Mouse (Mus musculus) stomach, embryonic 15.5 days (tissue): ENCODE data around the gene Abca7. TPM values are rescaled to one million over a fixed set of nuclear protein-coding genes. Genes with fewer than 3 reads are reported as not detected.
A peak's percentile ranks its signal among the peaks of the same experiment; 100 is the strongest.
"Not testable (repeated sequence)": the region's sequence is repeated elsewhere in the genome, so short reads cannot be mapped to it uniquely, and the experiment has no call there.

Source experiments
- ATAC-seq: fragments of 200-750 bp; cut with Nextera tagmentation; 2 replicates; pipeline ENCODE4 v1.8.0; 2017; ENCODE audit warnings: low read depth, moderate number of reproducible peaks, moderate TSS enrichment; ENCODE audit not compliant: insufficient read depth, low FRiP score
- H3K27ac ChIP-seq: fragments of 300-500 bp; sonication (generic); 2 replicates; pipeline ENCODE4 v1.5.1; 2015; ENCODE audit warnings: mild to moderate bottlenecking, inconsistent platforms
- H3K27me3 ChIP-seq: fragments of 300-500 bp; sonication (generic); replicated peaks from 2 replicates; pipeline ENCODE4 v1.6.1; 2015; ENCODE audit warnings: inconsistent platforms
- H3K36me3 ChIP-seq: fragments of 300-500 bp; sonication (generic); 2 replicates; pipeline ENCODE4 v1.6.1; 2015; ENCODE audit warnings: inconsistent platforms
- H3K4me1 ChIP-seq: fragments of 300-500 bp; sonication (generic); 2 replicates; pipeline ENCODE4 v1.6.1; 2015; ENCODE audit warnings: inconsistent platforms
- H3K4me2 ChIP-seq: fragments of 300-500 bp; sonication (generic); 2 replicates; pipeline ENCODE4 v1.6.1; 2015; ENCODE audit warnings: mild to moderate bottlenecking, inconsistent platforms
- H3K4me3 ChIP-seq: fragments of 300-500 bp; sonication (generic); replicated peaks from 2 replicates; pipeline ENCODE4 v1.5.1; 2015; ENCODE audit warnings: inconsistent platforms
- H3K9ac ChIP-seq: fragments of 300-500 bp; sonication (generic); 2 replicates; pipeline ENCODE4 v1.6.1; 2015; ENCODE audit warnings: inconsistent platforms
- H3K9me3 ChIP-seq: fragments of 300-500 bp; sonication (generic); 2 replicates; pipeline ENCODE4 v1.6.1; 2016; ENCODE audit warnings: inconsistent platforms
- WGBS: fragments of 180-500 bp; shearing (Covaris S2); methylation state at CpG from one replicate; pipeline ENCODE4 v1.1.7; 2015; 5-methylcytosine and 5-hydroxymethylcytosine counted together
- polyA plus RNA-seq: library from polyadenylated mRNA; unstranded; fragments of >200 nt; fragmentation: Nextera tagmentation; extraction: Ambion mirVana; gene quantifications from 2 replicates; pipeline ENCODE4 v1.2.1, GENCODE M21; 2015

Abca7 gene
- polyA plus RNA-seq, 1 experiment from 2014 or later = 4.8 TPM

- WGBS = 43% methylated on average over 14 of the region's 14 CpGs
- H3K4me1 ChIP-seq = peaks cover 31% of the 10 kb centered on the region
- H3K27me3 ChIP-seq = no peaks in the 10 kb centered on the region
- peaks cover 5% of the 10 kb centered on the region; the same call in 1 of the 2 replicates for H3K36me3 ChIP-seq
- peak overlapping the region; percentile 1; the same call in 1 of the 2 replicates for H3K4me2 ChIP-seq
- H3K9me3 ChIP-seq = no peaks in the 10 kb centered on the region
- H3K27ac ChIP-seq = peak overlapping the region; percentile 82
- no peak overlapping the region for H3K9ac ChIP-seq
- ATAC-seq = no peak
- H3K4me3 ChIP-seq = no peak overlapping the region
These were observed 55.5 kb downstream of the Abca7 start for GRCm38 (mm10) chr10:80051618-80052373.

- H3K4me3 ChIP-seq = no peak overlapping the region
- no peak overlapping the region for H3K9ac ChIP-seq
- peak overlapping the region; percentile 1; the same call in 1 of the 2 replicates for H3K4me2 ChIP-seq
- H3K36me3 ChIP-seq = peaks cover 11% of the 10 kb centered on the region
- H3K27me3 ChIP-seq = no peaks in the 10 kb centered on the region
- WGBS = 79% methylated on average over 5 of the region's 5 CpGs
- peak overlapping the region; percentile 82 for H3K27ac ChIP-seq
- H3K9me3 ChIP-seq = no peaks in the 10 kb centered on the region
- peaks cover 31% of the 10 kb centered on the region for H3K4me1 ChIP-seq
- ATAC-seq = no peak
These were observed 56.1 kb downstream of the Abca7 start for GRCm38 (mm10) chr10:80052374-80052764.

GRCm38 (mm10) chr10:80053259-80053780, 57.0 kb downstream of the Abca7 start:
- H3K27ac ChIP-seq = peak overlapping the region; percentile 98
- peak overlapping the region; percentile 81 for H3K4me3 ChIP-seq
- H3K9ac ChIP-seq = peak overlapping the region; percentile 94
- under 1% methylated on average over 47 of the region's 47 CpGs for WGBS
- ATAC-seq = peak; percentile 95
- H3K4me2 ChIP-seq = peak overlapping the region; percentile 77
- H3K4me1 ChIP-seq = peaks cover 31% of the 10 kb centered on the region
- H3K27me3 ChIP-seq = no peaks in the 10 kb centered on the region
- no peaks in the 10 kb centered on the region for H3K9me3 ChIP-seq
- H3K36me3 ChIP-seq = peaks cover 21% of the 10 kb centered on the region

- peak overlapping the region; percentile 98 for H3K27ac ChIP-seq
- H3K4me1 ChIP-seq = peaks cover 28% of the 10 kb centered on the region
- H3K27me3 ChIP-seq = no peaks in the 10 kb centered on the region
- ATAC-seq = peak; percentile 30
- WGBS = under 1% methylated on average over 73 of the region's 77 CpGs
- peak overlapping the region; percentile 77 for H3K4me2 ChIP-seq
- H3K9ac ChIP-seq = peak overlapping the region; percentile 94
- H3K36me3 ChIP-seq = peaks cover 26% of the 10 kb centered on the region
- H3K9me3 ChIP-seq = no peaks in the 10 kb centered on the region
- peak overlapping the region; percentile 81 for H3K4me3 ChIP-seq
These were observed 57.8 kb downstream of the Abca7 start for GRCm38 (mm10) chr10:80053831-80054815.

- Histone ChIP-seq H3K36me3 (peaks cover 29% of the 10 kb centered on the region), H3K4me2 (peak overlapping the region; percentile 77), H3K4me3 (peak overlapping the region; percentile 81), H3K4me1 (peaks cover 28% of the 10 kb centered on the region)
- not testable (repeated sequence) for H3K9me3 ChIP-seq, H3K9ac ChIP-seq, H3K27ac ChIP-seq, ATAC-seq, H3K27me3 ChIP-seq
- WGBS = 18% methylated on average over 3 of the region's 3 CpGs
These were observed 58.6 kb downstream of the Abca7 start for GRCm38 (mm10) chr10:80054911-80055310.

- Histone ChIP-seq H3K4me1 (peaks cover 28% of the 10 kb centered on the region), H3K36me3 (peaks cover 29% of the 10 kb centered on the region), H3K4me2 (peak overlapping the region; percentile 77), H3K9me3 (no peaks in the 10 kb centered on the region), H3K9ac (no peak overlapping the region), H3K27ac (peak overlapping the region; percentile 18), H3K27me3 (no peaks in the 10 kb centered on the region), H3K4me3 (peak overlapping the region; percentile 81)
- ATAC-seq = no peak
- 70% methylated on average over 5 of the region's 5 CpGs for WGBS
These were observed 59.1 kb downstream of the Abca7 start for GRCm38 (mm10) chr10:80055364-80055763.

- H3K9ac ChIP-seq = no peak overlapping the region
- H3K9me3 ChIP-seq = no peaks in the 10 kb centered on the region
- no peak for ATAC-seq
- H3K4me3 ChIP-seq = no peak overlapping the region
- no peaks in the 10 kb centered on the region for H3K27me3 ChIP-seq
- peaks cover 29% of the 10 kb centered on the region for H3K36me3 ChIP-seq
- peaks cover 28% of the 10 kb centered on the region for H3K4me1 ChIP-seq
- H3K4me2 ChIP-seq = no peak overlapping the region
- peak overlapping the region; percentile 18; the same call in 1 of the 2 replicates for H3K27ac ChIP-seq
- 68% methylated on average over 10 of the region's 10 CpGs for WGBS
These were observed 59.6 kb downstream of the Abca7 start for GRCm38 (mm10) chr10:80055891-80056290.

GRCm38 (mm10) chr10:80056506-80056905, 60.2 kb downstream of the Abca7 start:
- no peak overlapping the region for H3K9ac ChIP-seq
- H3K9me3 ChIP-seq = no peaks in the 10 kb centered on the region
- H3K4me1 ChIP-seq = peaks cover 25% of the 10 kb centered on the region
- WGBS = 83% methylated on average over 4 of the region's 4 CpGs
- no peak for ATAC-seq
- H3K4me3 ChIP-seq = no peak overlapping the region
- H3K27ac ChIP-seq = no peak overlapping the region
- no peaks in the 10 kb centered on the region for H3K27me3 ChIP-seq
- H3K36me3 ChIP-seq = peaks cover 29% of the 10 kb centered on the region
- H3K4me2 ChIP-seq = no peak overlapping the region

GRCm38 (mm10) chr10:80056976-80057682, 60.8 kb downstream of the Abca7 start:
- H3K4me2 ChIP-seq = no peak overlapping the region
- H3K9me3 ChIP-seq = no peaks in the 10 kb centered on the region
- H3K4me3 ChIP-seq = no peak overlapping the region
- H3K4me1 ChIP-seq = peaks cover 22% of the 10 kb centered on the region
- H3K27ac ChIP-seq = no peak overlapping the region
- no peak for ATAC-seq
- no peak overlapping the region for H3K9ac ChIP-seq
- H3K36me3 ChIP-seq = peaks cover 31% of the 10 kb centered on the region
- WGBS = 88% methylated on average over 27 of the region's 27 CpGs
- no peaks in the 10 kb centered on the region for H3K27me3 ChIP-seq

GRCm38 (mm10) chr10:80057683-80058326, 61.5 kb downstream of the Abca7 start:
- peaks cover 37% of the 10 kb centered on the region for H3K36me3 ChIP-seq
- WGBS = 80% methylated on average over 30 of the region's 30 CpGs
- ATAC-seq = no peak
- H3K9ac ChIP-seq = no peak overlapping the region
- H3K9me3 ChIP-seq = no peaks in the 10 kb centered on the region
- peaks cover 16% of the 10 kb centered on the region for H3K4me1 ChIP-seq
- H3K4me3 ChIP-seq = no peak overlapping the region
- no peak overlapping the region for H3K27ac ChIP-seq
- no peaks in the 10 kb centered on the region for H3K27me3 ChIP-seq
- no peak overlapping the region for H3K4me2 ChIP-seq

- Histone ChIP-seq H3K36me3 (peaks cover 35% of the 10 kb centered on the region), H3K9ac (no peak overlapping the region), H3K4me2 (no peak overlapping the region), H3K27me3 (no peaks in the 10 kb centered on the region), H3K9me3 (no peaks in the 10 kb centered on the region), H3K4me3 (no peak overlapping the region), H3K27ac (no peak overlapping the region), H3K4me1 (no peaks in the 10 kb centered on the region)
- WGBS = 86% methylated on average over 5 of the region's 5 CpGs
- ATAC-seq = no peak
These were observed 66.8 kb downstream of the Abca7 start for GRCm38 (mm10) chr10:80063104-80063503.
